Mouse (Mus musculus) liver, embryonic 12.5 days (tissue): ENCODE results near the gene Olfr212. TPM values are rescaled to one million over a fixed set of nuclear protein-coding genes. Genes with fewer than 3 reads are reported as not detected.
"Not testable (repeated sequence)": the region's sequence is repeated elsewhere in the genome, so short reads cannot be mapped to it uniquely, and the experiment has no call there.

Experiments
- ATAC-seq: fragments of 200-750 bp; cut with Nextera tagmentation; 2 replicates; pipeline ENCODE4 v1.8.0; 2017; ENCODE audit warnings: moderate number of reproducible peaks, mild to moderate bottlenecking, moderate library complexity
- H3K27ac ChIP-seq: fragments of 300-500 bp; sonication (generic); 2 replicates; pipeline ENCODE4 v1.5.1; 2016; ENCODE audit warnings: mild to moderate bottlenecking
- H3K27me3 ChIP-seq: fragments of 300-500 bp; sonication (generic); replicated peaks from 2 replicates; pipeline ENCODE4 v1.6.1; 2016; ENCODE audit warnings: mild to moderate bottlenecking, moderate library complexity
- H3K36me3 ChIP-seq: fragments of 300-500 bp; sonication (generic); 2 replicates; pipeline ENCODE4 v1.6.1; 2016; ENCODE audit warnings: mild to moderate bottlenecking, moderate library complexity
- H3K4me1 ChIP-seq: fragments of 300-500 bp; sonication (generic); 2 replicates; pipeline ENCODE4 v1.6.1; 2016
- H3K4me2 ChIP-seq: fragments of 300-500 bp; sonication (generic); 2 replicates; pipeline ENCODE4 v1.6.1; 2016; ENCODE audit warnings: mild to moderate bottlenecking, moderate library complexity
- H3K4me3 ChIP-seq: fragments of 300-500 bp; sonication (generic); 2 replicates; pipeline ENCODE4 v1.5.1; 2016; ENCODE audit warnings: mild to moderate bottlenecking, moderate library complexity
- H3K9ac ChIP-seq: fragments of 300-500 bp; sonication (generic); 2 replicates; pipeline ENCODE4 v1.6.1; 2016; ENCODE audit warnings: mild to moderate bottlenecking, moderate library complexity
- H3K9me3 ChIP-seq: fragments of 300-500 bp; sonication (generic); replicated peaks from 2 replicates; pipeline ENCODE4 v1.6.1; 2016; ENCODE audit warnings: mild to moderate bottlenecking, moderate library complexity
- WGBS: fragments of 180-500 bp; shearing (Covaris S2); methylation state at CpG from one replicate; pipeline ENCODE4 v1.1.7; 2016; ENCODE audit not compliant: insufficient replicate concordance; 5-methylcytosine and 5-hydroxymethylcytosine counted together
- polyA plus RNA-seq: library from polyadenylated mRNA; unstranded; fragments of >200 nt; fragmentation: Nextera tagmentation; extraction: Ambion mirVana; gene quantifications from 2 replicates; pipeline ENCODE4 v1.2.1, GENCODE M21; 2016

Gene Olfr212
- polyA plus RNA-seq, result not detected in 2 replicates

DNA sequence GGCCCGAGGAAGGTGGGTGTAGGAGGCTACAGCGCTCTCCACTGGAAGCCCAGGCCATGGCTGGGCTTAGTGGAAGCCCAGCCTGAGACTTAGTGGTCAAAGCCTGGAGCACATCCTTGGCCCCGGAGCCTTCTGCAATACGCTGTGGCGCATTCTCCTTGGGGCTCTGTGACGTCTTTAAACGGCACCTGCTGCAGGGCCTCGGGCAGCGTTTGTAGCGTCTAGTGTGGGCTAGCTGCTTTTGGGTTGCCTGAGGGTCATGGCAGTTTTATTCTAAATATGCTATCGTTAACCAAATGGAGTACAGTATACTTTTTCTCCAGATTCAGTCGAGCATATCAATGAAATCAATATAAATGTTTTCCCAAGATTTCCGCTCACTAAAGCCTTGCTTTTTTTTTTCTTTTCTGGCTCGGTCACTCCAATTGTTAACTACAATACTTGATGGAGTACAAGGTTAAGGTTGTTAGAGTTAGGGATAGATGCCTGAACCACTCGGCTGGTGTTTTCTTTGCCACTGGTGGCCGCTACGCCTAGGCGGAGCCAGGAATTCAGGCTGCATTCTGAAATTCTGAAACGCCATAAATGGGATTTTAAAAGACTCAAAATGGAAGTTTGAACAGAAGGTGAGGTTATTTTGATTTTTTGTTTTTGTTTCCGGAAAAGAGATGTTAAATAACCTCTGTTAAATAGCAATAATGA, at the start of gene Olfr212:
Olfr212 (plus strand) TSS at position 215 of the 702 bp plus-strand sequence.
- ATAC-seq, H3K4me2 ChIP-seq, H3K27ac ChIP-seq, H3K4me1 ChIP-seq, H3K4me3 ChIP-seq, H3K27me3 ChIP-seq, H3K9ac ChIP-seq, H3K36me3 ChIP-seq: not testable (repeated sequence)
- 82% methylated on average over 20 of the region's 20 CpGs for WGBS
- peaks cover 26% of the 10 kb centered on the region for H3K9me3 ChIP-seq

DNA sequence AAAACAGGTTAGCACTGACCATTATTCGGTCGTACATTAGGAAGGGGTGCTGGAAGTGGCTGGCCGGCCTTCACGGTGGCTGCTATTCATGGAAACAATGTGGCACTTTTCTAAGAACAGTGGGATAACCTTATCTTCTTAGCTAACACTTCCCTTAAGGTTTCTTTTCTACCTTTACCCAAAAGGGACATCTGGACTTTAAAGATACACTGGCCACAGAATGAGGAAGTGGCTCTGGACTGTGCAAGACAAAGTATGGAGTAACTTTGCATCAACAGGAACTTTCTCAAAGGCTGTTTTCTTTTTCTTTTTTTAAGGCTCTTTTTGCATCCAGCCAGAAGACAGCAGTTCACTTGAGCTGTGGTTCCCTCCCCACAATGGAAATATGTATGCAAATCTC, 47.6 kb upstream of the Olfr212 start:
- Histone ChIP-seq H3K27me3 (peaks cover 23% of the 10 kb centered on the region), H3K27ac (no peak overlapping the region), H3K9me3 (no peaks in the 10 kb centered on the region), H3K9ac (no peak overlapping the region), H3K36me3 (no peaks in the 10 kb centered on the region), H3K4me2 (no peak overlapping the region), H3K4me1 (peaks cover 51% of the 10 kb centered on the region), H3K4me3 (no peak overlapping the region)
- ATAC-seq, result no peak
- 23% methylated on average over 4 of the region's 4 CpGs for WGBS

DNA sequence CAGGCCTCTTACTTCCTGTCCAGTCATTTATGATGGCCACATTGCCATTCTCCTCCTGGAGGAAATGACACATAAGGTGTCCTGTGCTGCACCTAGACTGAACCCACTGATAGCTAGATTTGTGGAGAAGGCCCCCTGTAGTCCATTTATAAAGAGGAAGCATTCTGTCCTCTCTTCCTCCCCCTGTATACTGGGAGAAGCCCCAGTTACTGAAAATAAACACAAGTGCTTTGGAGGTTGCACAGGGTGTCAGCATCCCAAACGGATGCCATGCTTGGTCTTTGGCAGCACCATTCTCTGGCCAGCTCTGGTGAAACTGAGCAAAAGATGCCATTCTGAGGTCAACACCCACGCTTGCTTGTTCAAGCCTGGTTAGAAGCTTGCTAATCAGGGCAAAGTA, 47.1 kb upstream of the Olfr212 start:
- Histone ChIP-seq H3K36me3 (no peaks in the 10 kb centered on the region), H3K9me3 (no peaks in the 10 kb centered on the region), H3K9ac (no peak overlapping the region), H3K27ac (no peak overlapping the region), H3K4me2 (0 out of 2 replicates have a peak overlapping the region, but pooled peaks have one; percentile 73), H3K4me3 (no peak overlapping the region), H3K27me3 (peaks cover 23% of the 10 kb centered on the region), H3K4me1 (peaks cover 51% of the 10 kb centered on the region)
- no peak for ATAC-seq
- WGBS, result 30% methylated on average over 2 of the region's 2 CpGs

DNA sequence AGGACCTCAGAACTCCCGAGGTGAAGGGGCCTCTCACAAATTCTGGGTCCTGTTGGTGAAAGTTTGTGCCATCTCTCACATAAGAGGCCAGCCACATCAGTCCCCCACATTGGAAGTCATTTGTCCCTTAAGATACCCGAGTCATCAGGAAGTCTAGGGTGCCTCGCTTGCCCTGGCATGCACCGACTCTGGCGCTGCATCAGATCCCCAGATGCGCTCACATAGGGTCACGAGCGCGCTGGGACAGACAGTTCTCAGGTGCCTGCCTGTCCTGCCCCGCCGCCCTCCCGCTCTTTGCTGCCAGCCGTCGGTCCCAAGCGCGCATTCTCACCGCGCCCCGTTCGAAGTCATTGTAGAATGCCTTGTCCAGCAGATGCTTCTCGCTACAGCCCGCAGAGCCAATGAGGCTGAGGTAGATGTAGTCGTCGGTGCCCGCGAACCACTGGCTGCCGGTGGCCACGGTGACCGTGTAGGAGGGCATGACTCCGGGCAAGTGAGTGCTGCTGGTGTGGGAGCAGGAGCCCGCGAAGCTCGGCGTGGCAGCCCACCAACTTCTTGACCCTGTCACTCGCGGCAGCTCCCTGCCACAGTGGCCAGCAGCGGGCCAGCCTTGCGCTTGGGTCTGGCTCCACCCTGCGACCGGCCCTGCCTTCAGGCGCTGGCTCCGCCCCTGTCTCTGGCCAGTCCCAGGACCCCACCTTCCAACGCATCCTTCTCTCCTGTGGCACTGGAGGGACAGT, 45.6 kb upstream of the Olfr212 start, which contains the start of gene Alox5:
Alox5 (minus strand) TSS at position 635 of the 740 bp plus-strand sequence.
- H3K9me3 ChIP-seq, result no peaks in the 10 kb centered on the region
- H3K4me2 ChIP-seq, result peak within 1 kb of the TSS; percentile 73
- peak within 1 kb of the TSS; percentile 49 for H3K4me3 ChIP-seq
- no peak within 1 kb of the TSS for H3K9ac ChIP-seq
- no peak within 1 kb of the TSS for H3K27ac ChIP-seq
- H3K27me3 ChIP-seq, result peaks cover 23% of the 10 kb centered on the region
- peak; percentile 53; the same call in 1 of the 2 replicates for ATAC-seq
- H3K36me3 ChIP-seq, result no peaks in the 10 kb centered on the region
- 2% methylated on average over 43 of the region's 43 CpGs for WGBS
- peaks cover 46% of the 10 kb centered on the region for H3K4me1 ChIP-seq

DNA sequence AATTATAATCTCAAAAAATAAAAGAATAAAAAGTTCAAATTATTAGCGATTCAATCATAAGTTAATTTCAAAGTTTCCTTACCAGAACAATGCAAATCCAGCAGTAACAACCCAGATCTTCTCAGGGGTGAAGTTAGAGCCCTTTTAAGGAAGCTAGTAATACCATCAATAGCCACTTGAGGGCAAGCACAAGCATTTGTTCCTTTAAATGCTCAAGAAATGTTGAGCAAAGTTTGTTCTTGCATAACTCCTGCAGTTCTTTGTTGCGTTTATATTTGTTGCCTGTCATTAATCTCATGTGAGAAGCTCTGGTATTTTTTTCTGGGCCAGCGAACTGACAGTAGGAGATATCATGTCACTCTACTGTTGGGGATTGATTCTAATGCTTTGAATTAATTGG, 38.2 kb upstream of the Olfr212 start:
- H3K9ac ChIP-seq, result no peak overlapping the region
- H3K36me3 ChIP-seq, result no peaks in the 10 kb centered on the region
- H3K4me2 ChIP-seq, result no peak overlapping the region
- no peak overlapping the region for H3K4me3 ChIP-seq
- no peaks in the 10 kb centered on the region for H3K4me1 ChIP-seq
- 0 out of 2 replicates have a peak, but pooled peaks cover 2% of the 10 kb centered on the region for H3K27me3 ChIP-seq
- H3K9me3 ChIP-seq, result no peaks in the 10 kb centered on the region
- 22% methylated on average over 3 of the region's 3 CpGs for WGBS
- H3K27ac ChIP-seq, result no peak overlapping the region
- no peak for ATAC-seq

DNA sequence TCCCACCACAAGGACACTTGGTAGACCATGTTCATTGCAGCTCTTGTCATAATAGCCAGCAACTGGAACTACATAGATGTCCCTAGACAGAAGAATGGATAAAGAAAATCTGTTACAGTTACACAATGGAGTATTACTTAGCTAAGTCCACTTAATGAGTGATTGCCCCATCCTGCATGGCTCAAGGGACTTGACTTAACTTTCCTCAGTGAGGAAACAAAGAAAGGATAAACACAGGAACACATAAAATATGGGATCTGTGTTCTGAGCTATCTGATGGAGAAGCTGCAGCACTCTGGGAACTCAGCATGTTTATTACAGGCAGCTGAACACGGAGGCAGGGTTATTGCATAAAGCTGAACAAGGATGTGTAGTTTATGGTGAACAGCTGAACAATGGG, 21.2 kb upstream of the Olfr212 start:
- no peak for ATAC-seq

DNA sequence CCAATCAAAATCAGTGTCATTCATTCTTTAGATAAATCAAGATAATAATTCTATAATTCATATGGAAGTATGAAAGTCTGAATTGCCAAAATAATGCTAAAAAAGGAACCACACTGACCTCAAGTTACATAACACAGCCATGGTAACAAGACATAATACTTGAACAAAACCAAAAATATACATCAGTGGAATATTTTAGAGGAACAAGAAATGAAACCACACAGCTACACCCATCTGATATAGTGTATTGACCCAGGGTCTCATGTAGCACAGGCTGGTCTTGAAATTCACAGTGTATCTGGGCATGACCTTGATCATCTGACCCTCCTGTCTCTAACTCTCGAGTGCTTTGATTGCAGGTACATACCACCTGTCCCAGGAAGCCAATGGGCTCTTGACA, 19.5 kb upstream of the Olfr212 start:
- Histone ChIP-seq H3K4me2 (no peak overlapping the region), H3K4me1 (no peaks in the 10 kb centered on the region), H3K27me3 (no peaks in the 10 kb centered on the region), H3K27ac (no peak overlapping the region), H3K9ac (no peak overlapping the region), H3K4me3 (no peak overlapping the region), H3K36me3 (no peaks in the 10 kb centered on the region), H3K9me3 (no peaks in the 10 kb centered on the region)
- no peak for ATAC-seq
- WGBS, result 50% methylated on average over 1 of the region's 1 CpGs

More for the DNA sequence above, 21.2 kb upstream of the Olfr212 start:
- Histone ChIP-seq H3K27ac (no peak overlapping the region), H3K4me3 (no peak overlapping the region), H3K9ac (no peak overlapping the region), H3K4me2 (no peak overlapping the region), H3K36me3 (no peaks in the 10 kb centered on the region), H3K4me1 (no peaks in the 10 kb centered on the region), H3K27me3 (no peaks in the 10 kb centered on the region), H3K9me3 (no peaks in the 10 kb centered on the region)
- 35% methylated on average over 1 of the region's 1 CpGs for WGBS

DNA sequence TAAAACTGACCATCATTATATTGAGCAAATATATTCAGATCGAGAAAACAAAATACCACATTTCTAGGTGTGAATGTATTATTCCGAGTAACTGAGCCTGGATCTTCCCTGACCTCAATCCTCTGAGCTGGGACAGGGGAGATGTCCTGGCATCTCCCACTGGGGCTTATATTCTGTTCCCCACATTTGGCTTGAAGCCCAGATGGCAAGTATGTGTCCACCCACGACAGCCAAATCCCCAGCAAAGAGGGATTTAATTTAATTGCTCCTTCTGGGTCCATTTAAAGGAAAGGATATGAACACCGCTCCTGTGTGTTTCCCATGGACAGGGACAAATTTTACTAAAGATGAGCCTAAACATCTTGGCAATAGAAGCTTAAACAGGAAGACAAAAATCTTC, 17.5 kb upstream of the Olfr212 start, which contains the start of gene Olfr211:
Olfr211 (plus strand) TSS at position 301 of the 400 bp plus-strand sequence.
- no peak within 1 kb of the TSS for H3K4me2 ChIP-seq
- no peaks in the 10 kb centered on the region for H3K4me1 ChIP-seq
- WGBS, result 56% methylated on average over 4 of the region's 4 CpGs
- H3K9me3 ChIP-seq, result no peaks in the 10 kb centered on the region
- H3K27me3 ChIP-seq, result no peaks in the 10 kb centered on the region
- ATAC-seq, result no peak
- H3K9ac ChIP-seq, result no peak within 1 kb of the TSS
- H3K27ac ChIP-seq, result no peak within 1 kb of the TSS
- no peaks in the 10 kb centered on the region for H3K36me3 ChIP-seq
- H3K4me3 ChIP-seq, result no peak within 1 kb of the TSS

DNA sequence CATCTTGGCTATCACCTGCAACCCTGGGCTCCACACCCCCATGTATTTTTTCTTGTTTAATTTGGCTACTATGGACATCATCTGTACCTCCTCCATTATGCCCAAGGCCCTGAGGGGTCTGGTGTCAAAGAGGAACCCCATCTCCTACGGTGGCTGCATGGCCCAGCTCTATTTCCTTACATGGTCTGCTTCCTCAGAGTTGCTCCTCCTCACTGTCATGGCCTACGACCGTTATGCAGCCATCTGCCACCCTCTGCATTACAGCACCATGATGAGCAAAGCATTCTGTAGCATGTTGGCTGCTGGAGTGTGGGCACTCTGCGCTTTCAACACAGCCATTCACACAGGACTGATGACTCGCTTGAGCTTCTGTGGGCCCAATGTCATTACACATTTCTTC, 12.6 kb upstream of the Olfr212 start:
- H3K4me1 ChIP-seq, result no peaks in the 10 kb centered on the region
- ATAC-seq, result no peak
- WGBS, result 58% methylated on average over 5 of the region's 5 CpGs
- no peaks in the 10 kb centered on the region for H3K27me3 ChIP-seq
- H3K27ac ChIP-seq, result no peak overlapping the region
- no peak overlapping the region for H3K9ac ChIP-seq
- H3K4me3 ChIP-seq, result no peak overlapping the region
- no peak overlapping the region for H3K4me2 ChIP-seq
- H3K9me3 ChIP-seq, result no peaks in the 10 kb centered on the region
- H3K36me3 ChIP-seq, result no peaks in the 10 kb centered on the region

DNA sequence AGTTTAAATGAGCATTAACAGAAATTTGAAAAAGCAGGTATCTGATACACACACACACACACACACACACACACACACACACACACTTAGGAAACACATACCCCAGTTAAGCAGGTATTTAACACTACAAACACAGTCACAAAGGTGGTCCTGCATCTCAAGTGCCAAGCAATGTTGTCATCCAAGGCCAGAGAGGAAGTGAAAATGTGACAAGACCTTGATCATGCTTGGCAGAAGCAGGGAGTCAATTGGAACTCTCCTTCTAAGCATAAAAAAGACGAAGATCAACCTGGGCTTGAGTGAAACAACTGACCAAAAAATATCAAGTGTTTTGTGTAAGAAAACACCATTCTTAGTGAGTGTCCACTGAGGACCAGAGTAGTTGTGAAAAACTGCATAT, 10.4 kb upstream of the Olfr212 start:
- Histone ChIP-seq H3K4me1 (no peaks in the 10 kb centered on the region), H3K4me3 (no peak overlapping the region), H3K9me3 (no peaks in the 10 kb centered on the region), H3K9ac (no peak overlapping the region), H3K27me3 (no peaks in the 10 kb centered on the region), H3K27ac (no peak overlapping the region), H3K4me2 (no peak overlapping the region), H3K36me3 (no peaks in the 10 kb centered on the region)
- no peak for ATAC-seq
- 47% methylated on average over 1 of the region's 1 CpGs for WGBS

DNA sequence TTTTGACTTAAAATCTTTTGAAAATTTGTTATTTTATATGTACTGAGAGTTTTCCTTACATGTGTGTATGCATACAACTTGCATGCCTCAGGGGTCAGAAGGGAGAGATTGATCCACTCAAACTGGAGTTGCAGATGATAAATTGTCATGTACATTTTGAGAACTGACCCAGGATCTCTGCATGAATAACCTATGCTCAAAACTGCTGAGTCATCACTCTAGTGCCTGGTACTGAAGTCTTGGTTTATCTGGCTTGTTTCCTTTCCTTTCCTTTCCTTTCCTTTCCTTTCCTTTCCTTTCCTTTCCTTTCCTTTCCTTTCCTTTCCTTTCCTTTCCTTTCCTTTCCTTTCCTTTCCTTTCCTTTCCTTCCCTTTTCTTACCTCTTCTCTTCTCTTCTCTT, 8.5 kb downstream of the Olfr212 start:
- H3K4me1 ChIP-seq, result no peaks in the 10 kb centered on the region
- no peak overlapping the region for H3K27ac ChIP-seq
- no peaks in the 10 kb centered on the region for H3K9me3 ChIP-seq
- no peak for ATAC-seq
- no peak overlapping the region for H3K9ac ChIP-seq
- no peaks in the 10 kb centered on the region for H3K27me3 ChIP-seq
- H3K4me3 ChIP-seq, result no peak overlapping the region
- H3K4me2 ChIP-seq, result no peak overlapping the region
- H3K36me3 ChIP-seq, result no peaks in the 10 kb centered on the region

DNA sequence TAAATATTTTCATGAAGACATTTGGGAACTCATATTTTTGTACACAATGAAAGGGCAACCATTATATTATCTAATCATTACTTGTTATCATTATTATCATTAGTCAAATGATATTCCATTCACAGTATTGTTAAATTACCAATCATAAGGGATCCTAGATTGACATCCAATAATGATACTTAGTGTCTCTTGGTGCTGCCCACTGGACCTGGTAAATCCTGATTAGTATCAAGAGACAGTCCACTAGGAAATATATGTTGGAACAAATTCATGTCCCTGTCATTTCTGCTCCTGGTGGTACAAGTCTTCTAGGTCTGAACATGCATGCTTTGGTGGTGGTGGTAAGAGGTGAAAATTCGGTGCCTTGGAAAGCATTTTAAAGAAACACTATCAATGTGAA, 31.8 kb downstream of the Olfr212 start, which contains the start of gene Olfr213:
Olfr213 (plus strand) TSS at position 301 of the 400 bp plus-strand sequence.
- Histone ChIP-seq H3K27me3 (no peaks in the 10 kb centered on the region), H3K36me3 (no peaks in the 10 kb centered on the region), H3K4me2 (no peak within 1 kb of the TSS), H3K27ac (no peak within 1 kb of the TSS), H3K9me3 (no peaks in the 10 kb centered on the region), H3K4me3 (no peak within 1 kb of the TSS), H3K9ac (no peak within 1 kb of the TSS), H3K4me1 (no peaks in the 10 kb centered on the region)
- whole genome bisulfite sequencing, result 72% methylated on average over 1 of the region's 1 CpGs
- no peak for ATAC-seq
